Mouse (Mus musculus) embryonic facial prominence, embryonic 13.5 days (tissue): ENCODE data around the gene Atp2c2. TPM values are rescaled to one million over a fixed set of nuclear protein-coding genes. Genes with fewer than 3 reads are reported as not detected.

Source experiments
- ATAC-seq: fragments of 200-750 bp; cut with Nextera tagmentation; 2 replicates; pipeline ENCODE4 v1.8.0; 2017; ENCODE audit warnings: low read depth; ENCODE audit not compliant: insufficient number of reproducible peaks, insufficient read depth, low FRiP score, low TSS enrichment
- H3K27ac ChIP-seq: fragments of 300-500 bp; sonication (generic); 2 replicates; pipeline ENCODE4 v1.5.1; 2015; ENCODE audit warnings: moderate library complexity, mild to moderate bottlenecking, inconsistent platforms
- H3K27me3 ChIP-seq: fragments of 300-500 bp; sonication (generic); 2 replicates; pipeline ENCODE4 v1.6.1; 2015; ENCODE audit warnings: mild to moderate bottlenecking, inconsistent platforms
- H3K36me3 ChIP-seq: fragments of 300-500 bp; sonication (generic); 2 replicates; pipeline ENCODE4 v1.6.1; 2015; ENCODE audit warnings: mild to moderate bottlenecking, inconsistent platforms
- H3K4me1 ChIP-seq: fragments of 300-500 bp; sonication (generic); 2 replicates; pipeline ENCODE4 v1.6.1; 2015; ENCODE audit warnings: inconsistent platforms
- H3K4me2 ChIP-seq: fragments of 300-500 bp; sonication (generic); 2 replicates; pipeline ENCODE4 v1.6.1; 2015; ENCODE audit warnings: moderate library complexity, mild to moderate bottlenecking, inconsistent platforms
- H3K4me3 ChIP-seq: fragments of 300-500 bp; sonication (generic); 2 replicates; pipeline ENCODE4 v1.5.1; 2015; ENCODE audit warnings: mild to moderate bottlenecking, inconsistent platforms
- H3K9ac ChIP-seq: fragments of 300-500 bp; sonication (generic); 2 replicates; pipeline ENCODE4 v1.6.1; 2015; ENCODE audit warnings: mild to moderate bottlenecking, inconsistent platforms
- H3K9me3 ChIP-seq: fragments of 300-500 bp; sonication (generic); 2 replicates; pipeline ENCODE4 v1.6.1; 2016; ENCODE audit warnings: inconsistent platforms
- WGBS: fragments of 180-500 bp; shearing (Covaris S2); methylation state at CpG from one replicate; pipeline ENCODE4 v1.1.7; 2015; ENCODE audit warnings: mixed read lengths; 5-methylcytosine and 5-hydroxymethylcytosine counted together
- polyA plus RNA-seq: library from polyadenylated mRNA; unstranded; fragments of >200 nt; fragmentation: Nextera tagmentation; extraction: Ambion mirVana; gene quantifications from 2 replicates; pipeline ENCODE4 v1.2.1, GENCODE M21; 2015

Atp2c2 gene
- polyA plus RNA-seq, 1 experiment from 2014 or later, result 2.3 TPM

GRCm38 (mm10) chr8:119789581-119789980 is 89.8 kb downstream of the Atp2c2 start:
- no peak overlapping the region for H3K9ac ChIP-seq
- H3K27ac ChIP-seq, result no peak overlapping the region
- H3K36me3 ChIP-seq, result no peaks in the 10 kb centered on the region
- no peak overlapping the region for H3K4me2 ChIP-seq
- ATAC-seq, result no peak
- H3K27me3 ChIP-seq, result no peaks in the 10 kb centered on the region
- WGBS, result 85% methylated on average over 7 of the region's 7 CpGs
- no peak overlapping the region for H3K4me3 ChIP-seq
- no peaks in the 10 kb centered on the region for H3K9me3 ChIP-seq
- H3K4me1 ChIP-seq, result peaks cover 11% of the 10 kb centered on the region

DNA sequence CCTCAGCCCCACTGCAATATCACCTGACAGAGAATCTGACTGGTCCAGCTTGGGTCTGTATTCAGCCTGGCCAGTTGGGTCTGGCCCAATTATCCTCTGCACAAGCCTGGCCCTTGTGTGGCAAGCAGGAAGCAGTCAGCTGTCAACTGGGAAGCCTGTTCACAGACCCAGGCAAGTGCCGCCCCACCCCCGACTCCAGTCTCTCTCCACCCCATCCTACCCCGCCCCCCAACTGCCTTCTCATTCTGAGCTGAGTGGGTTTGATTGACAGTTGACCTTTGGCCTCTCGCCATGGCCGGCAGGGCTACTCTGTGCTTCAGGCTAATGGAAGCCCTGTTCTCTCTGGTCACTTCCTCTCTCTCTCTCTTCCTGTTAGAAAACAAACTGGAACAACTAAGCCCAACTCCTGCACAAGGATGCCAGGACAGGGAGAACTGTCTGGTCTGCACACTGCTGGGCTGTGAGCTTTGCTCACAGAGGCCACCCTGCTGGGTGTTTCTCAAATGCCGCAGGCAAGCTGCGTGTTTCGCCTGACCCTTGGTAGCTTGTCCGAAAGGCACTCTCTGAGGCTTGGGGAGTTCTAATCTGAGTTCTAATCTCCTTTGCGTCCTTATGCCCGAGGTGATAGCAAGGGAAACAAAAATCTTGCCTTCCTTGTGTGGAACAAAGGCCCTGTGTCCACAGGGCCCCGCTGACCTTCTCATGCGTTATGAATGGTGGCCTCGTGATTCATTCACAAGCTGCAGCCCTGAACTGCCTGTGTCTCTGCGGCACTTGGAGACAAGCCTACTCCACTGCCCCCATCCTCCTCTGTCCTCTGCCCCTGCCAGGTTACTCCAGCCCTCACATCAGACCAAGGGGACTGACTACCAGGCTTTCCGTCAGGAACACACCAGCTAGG is 92.2 kb downstream of the Atp2c2 start:
- no peaks in the 10 kb centered on the region for H3K9me3 ChIP-seq
- no peak overlapping the region; the same call in 1 of the 2 replicates for H3K27ac ChIP-seq
- H3K4me2 ChIP-seq, result no peak overlapping the region
- no peaks in the 10 kb centered on the region for H3K36me3 ChIP-seq
- H3K4me3 ChIP-seq, result no peak overlapping the region
- peaks cover 8% of the 10 kb centered on the region for H3K4me1 ChIP-seq
- ATAC-seq, result no peak
- 0 out of 2 replicates have a peak overlapping the region, but pooled peaks have one; percentile 46 for H3K9ac ChIP-seq
- WGBS, result 21% methylated on average over 16 of the region's 16 CpGs
- no peaks in the 10 kb centered on the region for H3K27me3 ChIP-seq

DNA sequence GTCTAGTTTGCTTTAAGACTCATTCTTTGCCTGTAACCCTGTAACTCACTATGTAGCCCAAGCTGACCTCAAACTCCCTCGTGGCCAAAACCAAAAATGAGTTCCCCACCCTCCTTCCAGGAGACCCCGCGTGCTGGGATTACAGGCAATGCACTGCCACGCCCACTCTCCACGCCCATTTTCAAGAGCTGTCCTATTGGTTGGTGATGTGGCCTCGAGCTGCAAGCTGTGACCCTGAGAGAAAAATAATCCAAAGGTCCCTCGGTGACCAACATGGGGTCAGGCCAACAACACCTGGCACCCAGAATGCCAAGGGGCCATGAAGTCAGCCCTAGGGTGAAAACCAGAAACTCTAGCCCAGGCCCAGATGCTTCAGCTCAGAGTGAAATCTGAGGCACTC is 94.9 kb downstream of the Atp2c2 start:
- Histone ChIP-seq H3K4me3 (no peak overlapping the region), H3K4me1 (peaks cover 27% of the 10 kb centered on the region), H3K4me2 (no peak overlapping the region), H3K9me3 (no peaks in the 10 kb centered on the region), H3K27ac (no peak overlapping the region), H3K9ac (no peak overlapping the region), H3K36me3 (no peaks in the 10 kb centered on the region), H3K27me3 (no peaks in the 10 kb centered on the region)
- ATAC-seq, result no peak
- WGBS, result 37% methylated on average over 7 of the region's 7 CpGs

GRCm38 (mm10) chr8:119795651-119796050 is 95.8 kb downstream of the Atp2c2 start:
- Histone ChIP-seq H3K9me3 (no peaks in the 10 kb centered on the region), H3K9ac (no peak overlapping the region), H3K4me3 (no peak overlapping the region), H3K27ac (no peak overlapping the region), H3K36me3 (no peaks in the 10 kb centered on the region), H3K4me1 (peaks cover 29% of the 10 kb centered on the region), H3K27me3 (no peaks in the 10 kb centered on the region), H3K4me2 (no peak overlapping the region)
- no peak for ATAC-seq
- WGBS, result 78% methylated on average over 3 of the region's 3 CpGs

- peak; percentile 54; the same call in 1 of the 2 replicates for ATAC-seq
- peak overlapping the region; percentile 55 for H3K4me2 ChIP-seq
- peak overlapping the region; percentile 82 for H3K27ac ChIP-seq
- no peak overlapping the region for H3K9ac ChIP-seq
- no peaks in the 10 kb centered on the region for H3K36me3 ChIP-seq
- WGBS, result 9% methylated on average over 15 of the region's 15 CpGs
- H3K4me3 ChIP-seq, result peak overlapping the region; percentile 23
- H3K9me3 ChIP-seq, result no peaks in the 10 kb centered on the region
- peaks cover 27% of the 10 kb centered on the region for H3K4me1 ChIP-seq
- H3K27me3 ChIP-seq, result no peaks in the 10 kb centered on the region
These were observed 98.6 kb downstream of the Atp2c2 start for GRCm38 (mm10) chr8:119798170-119798964.

DNA sequence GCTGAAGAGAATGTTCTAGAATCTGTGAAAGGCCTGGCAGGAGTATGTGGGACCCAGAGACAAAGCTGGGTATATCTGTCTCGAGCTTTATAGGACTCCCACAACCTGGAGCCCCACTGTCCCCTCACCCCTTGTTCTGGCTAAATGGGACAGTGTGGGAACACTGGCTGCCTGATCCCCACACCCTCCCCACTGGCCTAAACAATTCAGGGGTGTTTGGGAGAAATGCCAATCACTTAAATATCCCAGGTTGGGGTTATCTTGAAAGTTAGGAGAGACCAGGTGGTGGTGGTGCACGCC is 99.1 kb downstream of the Atp2c2 start:
- ATAC-seq, result 0 out of 2 replicates have a peak, but pooled peaks have one; percentile 15
- H3K4me2 ChIP-seq, result peak overlapping the region; percentile 55
- H3K4me1 ChIP-seq, result peaks cover 27% of the 10 kb centered on the region
- no peaks in the 10 kb centered on the region for H3K9me3 ChIP-seq
- no peaks in the 10 kb centered on the region for H3K27me3 ChIP-seq
- H3K27ac ChIP-seq, result peak overlapping the region; percentile 82
- H3K4me3 ChIP-seq, result peak overlapping the region; percentile 23
- 69% methylated on average over 2 of the region's 2 CpGs for WGBS
- no peaks in the 10 kb centered on the region for H3K36me3 ChIP-seq
- no peak overlapping the region for H3K9ac ChIP-seq

GRCm38 (mm10) chr8:119801168-119801567 is 101.4 kb downstream of the Atp2c2 start:
- WGBS, result 12% methylated on average over 4 of the region's 4 CpGs
- H3K9ac ChIP-seq, result no peak overlapping the region
- no peak overlapping the region for H3K27ac ChIP-seq
- no peaks in the 10 kb centered on the region for H3K36me3 ChIP-seq
- no peaks in the 10 kb centered on the region for H3K27me3 ChIP-seq
- H3K4me1 ChIP-seq, result peaks cover 31% of the 10 kb centered on the region
- ATAC-seq, result no peak
- no peak overlapping the region for H3K4me2 ChIP-seq
- no peak overlapping the region for H3K4me3 ChIP-seq
- H3K9me3 ChIP-seq, result no peaks in the 10 kb centered on the region

- no peak for ATAC-seq
- Histone ChIP-seq H3K4me3 (no peak overlapping the region), H3K9me3 (no peaks in the 10 kb centered on the region), H3K27ac (no peak overlapping the region), H3K4me1 (peaks cover 36% of the 10 kb centered on the region), H3K9ac (no peak overlapping the region), H3K4me2 (no peak overlapping the region), H3K36me3 (no peaks in the 10 kb centered on the region), H3K27me3 (no peaks in the 10 kb centered on the region)
- 83% methylated on average over 1 of the region's 1 CpGs for WGBS
These were observed 102.8 kb downstream of the Atp2c2 start for GRCm38 (mm10) chr8:119802592-119802991.

- H3K4me3 ChIP-seq, result no peak overlapping the region
- peaks cover 19% of the 10 kb centered on the region for H3K4me1 ChIP-seq
- peaks cover 7% of the 10 kb centered on the region for H3K36me3 ChIP-seq
- no peaks in the 10 kb centered on the region for H3K27me3 ChIP-seq
- no peak overlapping the region for H3K27ac ChIP-seq
- no peak overlapping the region for H3K4me2 ChIP-seq
- no peak for ATAC-seq
- H3K9ac ChIP-seq, result no peak overlapping the region
- H3K9me3 ChIP-seq, result no peaks in the 10 kb centered on the region
- 65% methylated on average over 8 of the region's 8 CpGs for WGBS
These were observed 105.5 kb downstream of the Atp2c2 start for GRCm38 (mm10) chr8:119805275-119805674.

DNA sequence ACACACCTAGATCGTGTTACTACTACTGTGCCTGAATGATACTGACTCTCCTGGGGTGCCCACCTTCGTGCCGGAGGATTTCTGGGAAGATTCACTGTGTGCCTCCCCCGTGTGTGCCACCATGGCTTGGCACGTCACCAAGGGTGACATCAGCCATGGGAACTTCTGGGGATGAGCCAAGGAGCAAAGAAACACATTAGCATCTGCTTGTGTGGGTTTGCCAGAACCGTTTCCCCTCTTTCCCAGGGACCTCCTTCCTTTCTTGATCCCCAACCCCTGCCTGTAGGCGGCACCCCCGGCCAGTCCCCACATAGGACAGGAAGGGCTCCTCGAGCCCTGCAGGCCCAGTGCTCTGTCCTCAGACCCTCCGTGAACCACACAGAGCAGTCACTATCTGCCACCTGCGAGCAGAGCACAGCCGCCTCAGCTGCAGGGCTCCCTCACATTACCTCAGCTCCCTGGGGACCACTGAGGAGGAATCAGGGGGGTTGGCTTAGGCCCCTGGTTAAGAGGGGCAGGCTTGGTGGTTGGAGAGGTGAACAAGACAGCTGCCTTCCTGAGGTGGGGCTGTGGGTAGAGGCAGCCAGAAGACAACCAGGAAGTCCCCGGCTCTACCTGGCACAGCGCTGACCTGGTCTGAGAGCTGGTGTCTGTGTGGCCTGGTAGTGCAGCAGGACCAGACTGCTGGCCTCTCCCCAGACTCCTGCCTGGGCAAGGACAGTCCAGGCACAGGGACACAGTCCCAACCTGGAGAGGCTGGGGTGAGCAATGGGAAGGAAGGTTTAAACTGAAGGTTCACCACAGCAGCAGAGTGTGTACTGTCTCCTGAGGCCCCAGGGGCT is 106.8 kb downstream of the Atp2c2 start:
- H3K27me3 ChIP-seq, result no peaks in the 10 kb centered on the region
- no peaks in the 10 kb centered on the region for H3K9me3 ChIP-seq
- peaks cover 17% of the 10 kb centered on the region; the same call in 1 of the 2 replicates for H3K4me1 ChIP-seq
- WGBS, result 69% methylated on average over 14 of the region's 14 CpGs
- H3K36me3 ChIP-seq, result peaks cover 7% of the 10 kb centered on the region
- no peak for ATAC-seq
- H3K4me2 ChIP-seq, result no peak overlapping the region
- H3K27ac ChIP-seq, result no peak overlapping the region
- H3K9ac ChIP-seq, result no peak overlapping the region
- no peak overlapping the region for H3K4me3 ChIP-seq
